Mouse (Mus musculus): ENCODE measurements around the gene Clic3.
"Not testable (repeated sequence)": the region's sequence is repeated elsewhere in the genome, so short reads cannot be mapped to it uniquely, and the experiment has no call there.

The Clic3 gene

GRCm38 (mm10) chr2:25456205-25456953, at the start of gene Clic3:
Gene Clic3 (plus strand): TSS chr2:25456838.
- no peak for DNase-seq (ENCODE audit: low spot score in 2 of 2)

- no peak for DNase-seq (ENCODE audit: low spot score in 2 of 2)
Observed at GRCm38 (mm10) chr2:25408908-25409307, 47.7 kb upstream of the Clic3 start.

- not testable (repeated sequence) for DNase-seq (ENCODE audit: low spot score in 2 of 2)
Observed at GRCm38 (mm10) chr2:25413436-25413835, 43.2 kb upstream of the Clic3 start.

- no peak for DNase-seq (ENCODE audit: low spot score in 2 of 2)
Observed at GRCm38 (mm10) chr2:25417426-25417825, 39.2 kb upstream of the Clic3 start.

GRCm38 (mm10) chr2:25421896-25422295, 34.7 kb upstream of the Clic3 start:
- DNase-seq (ENCODE audit: low spot score in 2 of 2): peak in 1 of 2 experiments; percentile 37

GRCm38 (mm10) chr2:25422587-25423410, 33.8 kb upstream of the Clic3 start, which contains the start of gene Fut7:
Gene Fut7 (plus strand): TSS chr2:25423267.
- no peak for DNase-seq (ENCODE audit: low spot score in 2 of 2)

GRCm38 (mm10) chr2:25423626-25424025, 33.0 kb upstream of the Clic3 start:
- no peak for DNase-seq (ENCODE audit: low spot score in 2 of 2)

- DNase-seq (ENCODE audit: low spot score in 2 of 2): no peak
Observed at GRCm38 (mm10) chr2:25425481-25425880, 31.2 kb upstream of the Clic3 start.

- peak; percentile 53 to 66 for DNase-seq (ENCODE audit: low spot score in 2 of 2)
Observed at GRCm38 (mm10) chr2:25426721-25427191, 29.9 kb upstream of the Clic3 start.

- no peak for DNase-seq (ENCODE audit: low spot score in 2 of 2)
Observed at GRCm38 (mm10) chr2:25427256-25427655, 29.4 kb upstream of the Clic3 start.

- peak; percentile 95 to 98 for DNase-seq (ENCODE audit: low spot score in 2 of 2)
Observed at GRCm38 (mm10) chr2:25428442-25429236, 28.0 kb upstream of the Clic3 start, which contains the start of gene Abca2. Gene Abca2 (plus strand): TSS chr2:25428703.

- peak in 1 of 2 experiments; percentile 15 for DNase-seq (ENCODE audit: low spot score in 2 of 2)
Observed at GRCm38 (mm10) chr2:25429435-25430180, 27.0 kb upstream of the Clic3 start.

GRCm38 (mm10) chr2:25430395-25431233, 26.0 kb upstream of the Clic3 start:
- peak; percentile 22 to 42 for DNase-seq (ENCODE audit: low spot score in 2 of 2)

- no peak for DNase-seq (ENCODE audit: low spot score in 2 of 2)
Observed at GRCm38 (mm10) chr2:25431308-25431855, 25.3 kb upstream of the Clic3 start.

GRCm38 (mm10) chr2:25432326-25433098, 24.1 kb upstream of the Clic3 start:
- no peak for DNase-seq (ENCODE audit: low spot score in 2 of 2)

GRCm38 (mm10) chr2:25433101-25433500, 23.5 kb upstream of the Clic3 start:
- DNase-seq (ENCODE audit: low spot score in 2 of 2): no peak

GRCm38 (mm10) chr2:25434292-25434691, 22.3 kb upstream of the Clic3 start:
- no peak for DNase-seq (ENCODE audit: low spot score in 2 of 2)

GRCm38 (mm10) chr2:25436286-25436820, 20.3 kb upstream of the Clic3 start:
- no peak for DNase-seq (ENCODE audit: low spot score in 2 of 2)

- DNase-seq (ENCODE audit: low spot score in 2 of 2): no peak
Observed at GRCm38 (mm10) chr2:25441067-25441466, 15.6 kb upstream of the Clic3 start.

Data from frontal cortex, postnatal 36 days (tissue).